Mouse (Mus musculus) spleen, postnatal 14 days (tissue): ENCODE measurements around the gene Olfr801.

Experiments used
- DNase-seq, 2 experiments: peaks; one replicate each; pipeline ENCODE4 v3.0.0; 2021 to 2022; ENCODE audit warnings: low spot score in 2 of 2

The Olfr801 gene

DNA sequence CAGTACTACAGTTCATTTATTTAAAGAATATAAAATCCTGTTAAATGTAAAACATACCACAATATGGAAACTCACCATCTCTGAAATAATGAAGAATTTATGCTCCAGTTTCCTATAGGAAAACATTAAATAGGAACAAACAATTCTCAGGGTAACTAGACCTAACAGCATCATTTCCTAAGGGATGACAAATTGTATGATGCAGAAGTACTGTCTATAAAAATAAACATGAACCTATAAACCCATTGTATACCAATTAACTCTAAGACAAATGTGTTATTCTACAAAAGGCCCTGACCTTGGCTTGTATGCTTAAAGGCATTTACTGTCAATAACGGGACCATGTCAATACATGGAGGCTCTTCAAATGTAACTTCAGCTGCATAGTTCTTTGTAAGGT lies at the start of gene Olfr801:
Gene Olfr801 (minus strand): TSS at position 101 of the 400 bp plus-strand sequence.
- no peak for DNase-seq

DNA sequence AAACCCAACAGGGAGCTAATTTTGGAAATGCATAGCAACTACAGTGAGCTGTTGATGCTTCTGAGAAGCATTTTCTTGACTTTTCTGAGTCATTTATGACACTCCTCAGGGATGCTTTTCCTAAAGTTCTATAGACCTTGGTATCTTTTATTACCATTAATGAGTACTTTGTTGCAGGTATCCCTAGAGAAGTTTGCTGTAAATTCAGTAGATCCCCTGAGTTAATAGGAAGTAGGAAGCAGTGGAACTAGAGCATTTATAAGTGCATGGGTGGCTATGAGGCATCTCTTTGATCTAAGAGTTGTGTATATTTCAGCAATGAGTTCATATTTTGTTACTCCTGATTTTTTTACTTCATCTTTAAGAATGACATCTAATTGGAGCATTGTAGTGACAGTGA lies 29.2 kb upstream of the Olfr801 start, which contains the start of gene Olfr804:
Gene Olfr804 (plus strand): TSS at position 301 of the 400 bp plus-strand sequence.
- no peak for DNase-seq

DNA sequence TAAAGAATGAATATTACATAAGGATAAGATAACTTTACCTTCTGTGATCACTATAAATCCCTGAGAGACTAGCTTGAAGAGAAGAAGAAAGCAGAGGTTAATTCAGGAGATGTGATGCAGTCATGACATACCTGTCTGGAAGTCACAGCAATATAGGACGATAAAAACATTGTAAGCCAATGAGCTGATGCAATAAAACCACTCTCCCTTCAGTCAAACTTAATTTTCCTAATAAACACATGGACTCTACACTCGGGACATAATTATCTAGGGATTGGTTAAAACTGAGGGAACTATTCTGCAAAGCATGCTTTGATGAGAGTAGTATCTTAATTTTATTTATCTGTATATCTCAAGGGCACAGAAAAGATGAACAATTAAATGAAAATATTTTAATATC lies 20.5 kb upstream of the Olfr801 start, which contains the start of gene Olfr803:
Gene Olfr803 (minus strand): TSS at position 101 of the 400 bp plus-strand sequence.
- DNase-seq = no peak

DNA sequence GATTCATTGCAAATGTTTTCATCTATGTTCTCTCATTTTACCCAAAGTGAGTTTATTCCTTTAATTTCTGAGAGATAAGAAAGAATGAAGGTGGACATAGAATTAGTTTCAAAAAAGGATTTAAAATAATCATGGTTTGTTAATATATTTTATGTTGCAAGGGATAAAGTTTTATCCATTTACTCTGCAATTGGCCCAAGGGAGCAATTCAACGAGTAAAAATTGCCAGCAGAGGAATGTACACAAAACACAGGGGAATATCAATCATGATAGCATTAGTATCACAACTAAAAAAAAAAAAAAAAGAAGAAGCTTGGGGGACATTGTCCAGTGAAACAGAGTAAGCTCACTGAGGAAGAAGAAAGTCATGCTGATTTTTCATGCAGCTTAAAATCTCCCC lies 14.4 kb upstream of the Olfr801 start, which contains the start of gene Olfr802:
Gene Olfr802 (minus strand): TSS at position 101 of the 400 bp plus-strand sequence.
- no peak for DNase-seq

DNA sequence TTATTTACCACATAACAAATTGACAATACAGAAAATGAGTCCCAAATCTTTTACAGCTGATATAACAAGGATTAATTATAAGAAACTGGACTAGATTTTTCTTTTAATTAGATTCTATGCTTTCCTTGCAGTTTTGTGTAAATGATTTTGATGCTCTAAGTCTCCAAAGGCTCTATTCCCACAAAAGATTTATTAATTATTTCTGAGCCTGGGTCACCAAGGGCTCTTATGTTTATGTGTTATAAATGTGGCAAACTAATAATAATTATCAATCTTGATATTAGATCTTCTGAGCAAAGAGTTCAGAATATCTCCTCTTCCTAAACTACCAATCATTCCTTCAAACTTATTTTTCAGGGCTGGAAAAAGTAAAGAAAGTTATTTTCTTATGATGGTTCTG lies 16.3 kb downstream of the Olfr801 start, which contains the start of gene Olfr800:
Gene Olfr800 (plus strand): TSS at position 301 of the 400 bp plus-strand sequence.
- DNase-seq = no peak

DNA sequence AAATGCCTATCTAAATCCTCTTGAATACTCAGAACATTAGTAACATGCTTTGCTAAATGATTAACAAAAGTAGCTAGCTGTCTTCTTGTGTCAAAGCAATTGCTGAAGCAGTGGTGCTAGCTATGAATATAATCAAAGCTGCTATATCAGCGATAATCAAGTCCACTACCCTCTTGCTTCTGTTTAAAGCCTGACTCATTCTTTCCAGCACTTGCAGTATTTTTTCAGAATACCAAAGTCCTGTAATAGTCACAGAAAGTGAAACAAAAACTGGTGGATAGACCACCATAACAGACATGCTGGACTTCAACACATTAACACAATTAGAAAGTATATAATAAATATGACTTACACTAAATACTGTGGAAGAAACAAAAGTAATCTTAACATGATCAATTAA lies 21.9 kb downstream of the Olfr801 start:
- no peak for DNase-seq

DNA sequence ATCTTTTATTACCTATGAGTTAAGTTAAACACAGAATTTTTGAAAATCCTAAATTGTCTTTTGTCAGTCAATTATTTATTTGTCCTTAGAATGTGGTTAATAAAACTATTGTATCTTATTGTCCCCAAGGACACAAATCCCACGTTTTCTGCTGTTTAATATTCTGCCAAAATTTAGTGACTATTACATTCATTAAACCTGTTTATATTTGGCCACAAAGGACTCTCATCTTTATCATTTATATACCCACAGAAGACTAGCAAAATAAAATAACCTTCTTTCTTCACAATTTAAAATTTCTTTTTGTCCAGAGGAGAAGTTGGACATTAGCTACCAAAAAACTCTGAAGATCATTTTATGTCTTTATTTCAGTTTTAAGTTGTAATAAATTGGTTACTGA lies 36.5 kb downstream of the Olfr801 start, which contains the start of gene Olfr799:
Gene Olfr799 (plus strand): TSS at position 301 of the 400 bp plus-strand sequence.
- no peak for DNase-seq

DNA sequence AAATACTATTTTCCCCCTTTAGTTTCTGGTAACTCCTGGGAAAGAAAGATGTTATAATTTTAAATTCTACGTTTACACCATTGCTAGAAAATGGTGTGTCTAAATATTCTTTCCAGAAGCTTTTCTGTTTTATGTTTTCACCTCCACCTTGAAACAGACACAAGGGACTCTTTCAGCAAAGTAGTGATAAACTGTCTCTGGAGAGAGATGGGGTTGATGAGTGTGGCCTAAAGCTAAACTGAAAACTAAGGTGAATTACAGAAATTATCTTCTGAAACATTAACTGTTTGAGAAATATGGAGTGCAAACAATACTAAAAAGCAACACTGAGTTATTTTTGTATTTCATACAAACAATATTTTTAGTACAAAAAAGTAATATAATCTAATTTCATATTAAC lies 45.8 kb downstream of the Olfr801 start, which contains the start of gene Olfr798:
Gene Olfr798 (minus strand): TSS at position 101 of the 400 bp plus-strand sequence.
- no peak for DNase-seq

DNA sequence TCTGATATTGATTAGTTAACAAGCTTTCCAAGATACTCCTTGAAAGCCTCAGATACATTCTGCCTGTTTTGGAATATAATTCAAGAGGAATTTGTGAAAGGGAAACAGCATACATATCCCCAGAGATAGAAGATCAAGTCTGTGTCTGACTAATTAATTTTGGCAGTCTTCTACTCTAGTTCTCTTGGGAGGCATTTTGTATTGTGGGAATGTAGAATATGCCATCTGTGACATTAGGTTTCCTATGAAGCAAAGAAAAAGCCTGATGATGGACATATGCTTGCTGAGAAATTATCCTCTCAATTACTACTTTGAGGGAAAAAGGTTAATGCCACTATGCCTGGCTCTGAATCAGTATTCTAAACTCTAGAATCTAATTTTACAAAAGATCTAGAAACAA lies 50.4 kb downstream of the Olfr801 start:
- no peak for DNase-seq

DNA sequence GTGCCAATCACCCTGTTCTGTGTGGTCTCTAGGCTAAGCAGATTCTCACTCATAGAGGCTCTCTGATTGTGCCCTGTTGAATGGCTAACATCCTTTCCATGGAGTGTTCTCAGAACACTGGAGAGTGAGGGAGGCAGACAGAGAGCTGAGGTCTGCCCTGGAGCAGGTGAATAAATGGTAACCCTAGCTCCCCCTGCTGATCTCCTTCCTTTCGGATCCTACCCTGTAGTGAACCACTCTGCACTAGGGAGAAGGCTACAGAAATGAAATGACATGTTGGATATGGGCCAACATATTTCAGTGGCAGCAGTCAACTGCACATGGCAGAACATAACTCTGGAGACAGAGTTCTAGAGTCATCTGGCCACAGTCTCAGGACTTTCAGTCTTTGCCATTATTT lies 51.9 kb downstream of the Olfr801 start:
- DNase-seq = no peak
